Mouse (Mus musculus): ENCODE results near the gene Sh3rf1. TPM values are rescaled to one million over a fixed set of nuclear protein-coding genes. Genes with fewer than 3 reads are reported as not detected.

Gene Sh3rf1
- polyA plus RNA-seq, 1 experiment from 2014 or later: 31.4 TPM

- ATAC-seq: no peak
- H3K4me1 ChIP-seq: peaks cover 42% of the 10 kb centered on the region
- 88% methylated on average over 8 of the region's 8 CpGs for WGBS
These were observed 44.0 kb downstream of the Sh3rf1 start for GRCm38 (mm10) chr8:61267692-61268091.

GRCm38 (mm10) chr8:61268233-61268916, 44.7 kb downstream of the Sh3rf1 start:
- Histone ChIP-seq H3K27me3 (no peaks in the 10 kb centered on the region), H3K4me1 (peaks cover 48% of the 10 kb centered on the region), H3K27ac (no peak overlapping the region), H3K4me2 (no peak overlapping the region), H3K36me3 (ENCODE audit: poor library complexity, severe bottlenecking) (no peaks in the 10 kb centered on the region), H3K9me3 (replicated peaks) (no peaks in the 10 kb centered on the region), H3K9ac (no peak overlapping the region), H3K4me3 (no peak overlapping the region)
- WGBS: 94% methylated on average over 10 of the region's 10 CpGs
- ATAC-seq: no peak

More at GRCm38 (mm10) chr8:61267692-61268091, 44.0 kb downstream of the Sh3rf1 start:
- Histone ChIP-seq H3K27me3 (no peaks in the 10 kb centered on the region), H3K36me3 (ENCODE audit: poor library complexity, severe bottlenecking) (no peaks in the 10 kb centered on the region), H3K9ac (no peak overlapping the region), H3K9me3 (replicated peaks) (no peaks in the 10 kb centered on the region), H3K4me3 (no peak overlapping the region), H3K27ac (no peak overlapping the region), H3K4me2 (no peak overlapping the region)

- H3K27ac ChIP-seq: 0 out of 2 replicates have a peak overlapping the region, but pooled peaks have one; percentile 10
These were observed 46.3 kb downstream of the Sh3rf1 start for GRCm38 (mm10) chr8:61270016-61270415.

GRCm38 (mm10) chr8:61270541-61270940, 46.9 kb downstream of the Sh3rf1 start:
- Histone ChIP-seq H3K9me3 (replicated peaks) (no peaks in the 10 kb centered on the region), H3K36me3 (ENCODE audit: poor library complexity, severe bottlenecking) (no peaks in the 10 kb centered on the region), H3K9ac (no peak overlapping the region), H3K27ac (0 out of 2 replicates have a peak overlapping the region, but pooled peaks have one; percentile 10), H3K4me3 (no peak overlapping the region), H3K4me2 (no peak overlapping the region), H3K27me3 (no peaks in the 10 kb centered on the region), H3K4me1 (peaks cover 55% of the 10 kb centered on the region)
- WGBS: 55% methylated on average over 9 of the region's 9 CpGs
- no peak; the same call in 1 of the 2 replicates for ATAC-seq

More at GRCm38 (mm10) chr8:61270016-61270415, 46.3 kb downstream of the Sh3rf1 start:
- H3K27me3 ChIP-seq: no peaks in the 10 kb centered on the region
- ATAC-seq: no peak
- H3K4me2 ChIP-seq: peak overlapping the region; percentile 18; the same call in 1 of the 2 replicates
- H3K9ac ChIP-seq: no peak overlapping the region
- H3K9me3 ChIP-seq (replicated peaks): no peaks in the 10 kb centered on the region
- H3K4me1 ChIP-seq: peaks cover 55% of the 10 kb centered on the region
- H3K36me3 ChIP-seq (ENCODE audit: poor library complexity, severe bottlenecking): no peaks in the 10 kb centered on the region
- H3K4me3 ChIP-seq: no peak overlapping the region
- 54% methylated on average over 11 of the region's 11 CpGs for WGBS

- Histone ChIP-seq H3K27me3 (no peaks in the 10 kb centered on the region), H3K4me3 (no peak overlapping the region), H3K9me3 (replicated peaks) (no peaks in the 10 kb centered on the region), H3K4me1 (peaks cover 55% of the 10 kb centered on the region), H3K27ac (no peak overlapping the region), H3K9ac (no peak overlapping the region), H3K4me2 (no peak overlapping the region), H3K36me3 (ENCODE audit: poor library complexity, severe bottlenecking) (no peaks in the 10 kb centered on the region)
- no peak for ATAC-seq
- WGBS: 61% methylated on average over 3 of the region's 6 CpGs
These were observed 47.3 kb downstream of the Sh3rf1 start for GRCm38 (mm10) chr8:61270961-61271360.

- H3K9me3 ChIP-seq (replicated peaks): no peaks in the 10 kb centered on the region
- no peak overlapping the region for H3K27ac ChIP-seq
- H3K4me2 ChIP-seq: no peak overlapping the region
- no peak for ATAC-seq
- 83% methylated on average over 3 of the region's 3 CpGs for WGBS
- H3K9ac ChIP-seq: no peak overlapping the region; the same call in 1 of the 2 replicates
- H3K36me3 ChIP-seq (ENCODE audit: poor library complexity, severe bottlenecking): no peaks in the 10 kb centered on the region
- no peaks in the 10 kb centered on the region for H3K27me3 ChIP-seq
- no peak overlapping the region for H3K4me3 ChIP-seq
- H3K4me1 ChIP-seq: peaks cover 73% of the 10 kb centered on the region
These were observed 49.2 kb downstream of the Sh3rf1 start for GRCm38 (mm10) chr8:61272838-61273237.

- H3K4me3 ChIP-seq: no peak overlapping the region
- no peak overlapping the region for H3K4me2 ChIP-seq
- no peaks in the 10 kb centered on the region for H3K9me3 ChIP-seq (replicated peaks)
- 0 out of 2 replicates have a peak overlapping the region, but pooled peaks have one; percentile 31 for H3K27ac ChIP-seq
- no peaks in the 10 kb centered on the region for H3K27me3 ChIP-seq
- H3K4me1 ChIP-seq: peaks cover 74% of the 10 kb centered on the region
- H3K9ac ChIP-seq: no peak overlapping the region; the same call in 1 of the 2 replicates
- no peaks in the 10 kb centered on the region for H3K36me3 ChIP-seq (ENCODE audit: poor library complexity, severe bottlenecking)
- no peak for ATAC-seq
- WGBS: 83% methylated on average over 17 of the region's 17 CpGs
These were observed 49.9 kb downstream of the Sh3rf1 start for GRCm38 (mm10) chr8:61273307-61274221.

GRCm38 (mm10) chr8:61274602-61275462, 51.2 kb downstream of the Sh3rf1 start:
- peaks cover 71% of the 10 kb centered on the region for H3K4me1 ChIP-seq
- no peaks in the 10 kb centered on the region for H3K9me3 ChIP-seq (replicated peaks)
- H3K27me3 ChIP-seq: no peaks in the 10 kb centered on the region
- ATAC-seq: peak; percentile 50; the same call in 1 of the 2 replicates
- H3K4me3 ChIP-seq: no peak overlapping the region
- H3K9ac ChIP-seq: no peak overlapping the region
- H3K36me3 ChIP-seq (ENCODE audit: poor library complexity, severe bottlenecking): peaks cover 7% of the 10 kb centered on the region; the same call in 1 of the 2 replicates
- H3K27ac ChIP-seq: peak overlapping the region; percentile 31
- WGBS: 28% methylated on average over 10 of the region's 10 CpGs
- peak overlapping the region; percentile 8; the same call in 1 of the 2 replicates for H3K4me2 ChIP-seq

- no peaks in the 10 kb centered on the region for H3K27me3 ChIP-seq
- peaks cover 7% of the 10 kb centered on the region; the same call in 1 of the 2 replicates for H3K36me3 ChIP-seq (ENCODE audit: poor library complexity, severe bottlenecking)
- H3K9ac ChIP-seq: no peak overlapping the region
- H3K9me3 ChIP-seq (replicated peaks): no peaks in the 10 kb centered on the region
- H3K4me3 ChIP-seq: no peak overlapping the region
- H3K4me1 ChIP-seq: peaks cover 63% of the 10 kb centered on the region
- WGBS: 67% methylated on average over 11 of the region's 11 CpGs
- no peak for ATAC-seq
- H3K27ac ChIP-seq: peak overlapping the region; percentile 31; the same call in 1 of the 2 replicates
- no peak overlapping the region for H3K4me2 ChIP-seq
These were observed 52.0 kb downstream of the Sh3rf1 start for GRCm38 (mm10) chr8:61275463-61276356.

- 78% methylated on average over 5 of the region's 5 CpGs for WGBS
- no peak overlapping the region for H3K4me3 ChIP-seq
- H3K9me3 ChIP-seq (replicated peaks): no peaks in the 10 kb centered on the region
- no peak overlapping the region for H3K27ac ChIP-seq
- H3K27me3 ChIP-seq: no peaks in the 10 kb centered on the region
- H3K4me2 ChIP-seq: no peak overlapping the region
- no peak overlapping the region for H3K9ac ChIP-seq
- ATAC-seq: no peak
- peaks cover 58% of the 10 kb centered on the region for H3K4me1 ChIP-seq
- peaks cover 7% of the 10 kb centered on the region; the same call in 1 of the 2 replicates for H3K36me3 ChIP-seq (ENCODE audit: poor library complexity, severe bottlenecking)
These were observed 52.7 kb downstream of the Sh3rf1 start for GRCm38 (mm10) chr8:61276397-61276796.
